Mouse (Mus musculus) layer of hippocampus, postnatal 36 days (tissue): ENCODE measurements around the gene Rin1. TPM values are rescaled to one million over a fixed set of nuclear protein-coding genes. Genes with fewer than 3 reads are reported as not detected.
"Not testable (repeated sequence)": the region's sequence is repeated elsewhere in the genome, so short reads cannot be mapped to it uniquely, and the experiment has no call there.

Experiments used
- DNase-seq, 2 experiments: peaks; one replicate each; pipeline ENCODE4 v3.0.0; 2022
- total RNA-seq, 2 experiments: library from RNA; stranded (reverse); gene quantifications; 2 replicates each; pipeline ENCODE4 v1.2.3; 2021

Gene Rin1
- total RNA-seq, result 100 to 1,000 TPM; 111 to 113 TPM

DNA sequence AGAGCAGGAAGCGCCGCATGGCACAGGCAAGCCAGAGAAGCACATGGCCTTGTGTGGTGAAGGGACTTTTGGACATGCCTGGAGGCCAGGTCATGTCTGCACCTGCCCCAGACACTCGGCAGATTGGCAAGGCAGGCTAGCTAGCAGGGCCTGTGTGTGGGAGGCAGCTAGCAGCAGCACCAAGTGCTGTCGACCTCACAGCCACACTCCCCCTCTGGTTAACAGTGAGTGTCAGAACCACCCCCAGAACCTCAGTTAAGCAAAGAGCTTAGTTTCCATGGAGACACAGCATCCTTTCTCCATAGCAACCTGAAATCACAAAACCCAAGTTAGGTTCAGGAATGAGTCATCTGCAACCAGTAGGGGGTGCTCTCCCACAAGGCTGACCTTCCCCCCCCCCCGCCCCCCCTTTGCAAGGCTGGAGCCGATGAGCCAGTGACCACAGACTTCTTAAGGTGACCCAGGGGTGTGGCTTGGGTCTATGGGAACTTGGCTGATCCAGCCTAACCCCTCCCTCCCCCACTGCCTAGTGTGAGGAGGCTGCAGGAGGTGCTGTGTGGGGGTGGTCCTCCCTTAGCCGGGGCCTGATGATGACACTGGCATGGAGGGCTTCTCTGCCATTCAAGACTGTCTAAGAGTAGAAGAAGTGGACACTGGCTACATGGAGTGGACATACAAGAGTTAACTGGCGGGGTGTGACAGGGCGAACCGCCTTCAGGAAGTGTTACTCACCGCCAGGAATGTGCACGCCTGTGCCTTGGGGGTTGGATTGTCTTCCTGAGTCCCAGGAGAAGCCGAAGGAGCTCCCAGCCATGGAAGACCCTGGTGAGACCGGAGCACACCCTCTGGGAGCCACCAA is at the start of gene Rin1:
Gene Rin1 (plus strand): TSS at position 435 of the 859 bp plus-strand sequence.
- DNase-seq, result peak; percentile 72 to 73

DNA sequence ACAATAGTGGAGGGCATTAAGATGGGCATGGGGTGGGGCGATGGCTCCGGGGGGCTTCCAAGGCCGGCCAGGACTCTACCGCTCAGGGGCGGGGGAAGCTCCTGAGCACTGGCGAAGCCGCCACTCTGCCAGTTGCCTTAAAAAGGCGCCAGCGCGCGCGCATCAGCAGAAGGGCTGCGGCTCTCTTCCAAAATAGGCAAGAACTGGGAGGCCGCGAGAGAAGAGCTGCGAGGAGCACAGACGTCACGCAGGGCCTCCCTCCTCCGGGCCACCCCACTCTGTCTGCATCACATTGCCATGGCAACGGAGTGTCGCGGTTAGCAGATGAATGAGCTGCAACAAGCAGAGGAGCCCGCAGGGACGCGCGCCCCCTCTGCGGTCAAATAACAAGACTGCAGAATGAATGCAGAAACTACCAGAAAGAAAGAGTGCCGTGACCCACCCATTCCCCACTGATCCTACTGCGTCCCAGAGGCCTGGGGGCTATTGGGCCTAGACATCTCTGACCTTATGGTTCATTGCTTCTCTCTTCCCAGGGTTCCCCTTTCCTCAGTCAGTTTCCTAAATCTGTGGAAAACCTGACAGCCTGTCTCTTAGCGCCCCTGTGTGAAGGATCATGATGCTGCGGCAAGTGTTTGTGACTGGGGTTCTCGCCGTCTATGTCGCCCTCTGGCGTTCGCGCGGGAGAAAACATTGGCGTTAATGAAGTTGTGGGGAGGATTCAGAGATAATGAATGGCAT is 48.4 kb upstream of the Rin1 start:
- DNase-seq, result peak; percentile 93 to 95

DNA sequence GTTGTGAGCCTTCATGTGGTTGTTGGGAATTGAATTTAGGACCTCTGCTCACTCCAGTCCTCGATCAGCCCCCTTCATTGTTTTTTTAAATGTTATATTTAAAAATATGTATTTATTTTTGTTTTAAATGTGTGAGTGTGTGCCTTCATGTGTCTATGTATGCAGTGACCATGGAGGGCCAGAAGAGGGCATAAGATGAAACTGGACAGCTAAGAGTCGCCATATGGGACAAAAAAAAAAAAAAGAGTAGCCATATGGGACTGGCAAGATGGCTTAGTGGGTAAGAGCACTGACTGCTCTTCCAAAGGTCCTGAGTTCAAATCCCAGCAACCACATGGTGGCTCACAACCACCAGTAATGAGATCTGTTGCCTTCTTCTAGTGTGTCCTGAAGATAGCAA is 46.6 kb upstream of the Rin1 start:
- not testable (repeated sequence) for DNase-seq

DNA sequence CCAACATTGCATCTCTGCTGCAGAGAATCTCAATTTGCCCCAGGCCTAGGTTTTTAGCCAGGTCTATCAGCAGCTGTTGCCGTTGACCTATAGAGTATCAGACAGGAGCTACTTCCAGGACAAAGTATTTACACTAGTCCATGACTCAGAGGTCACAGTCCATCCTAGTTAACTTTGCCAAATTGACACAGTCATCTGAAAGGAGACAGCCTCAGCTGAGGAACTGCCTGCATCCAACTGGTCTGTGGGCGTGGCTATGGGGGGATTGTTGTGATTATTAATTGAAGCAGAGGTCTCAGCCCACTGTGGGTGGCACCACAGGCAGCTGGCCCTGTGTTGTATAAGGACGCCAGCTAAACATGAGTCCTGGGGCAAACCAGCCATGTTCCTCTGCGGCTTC is 45.4 kb upstream of the Rin1 start:
- no peak for DNase-seq

DNA sequence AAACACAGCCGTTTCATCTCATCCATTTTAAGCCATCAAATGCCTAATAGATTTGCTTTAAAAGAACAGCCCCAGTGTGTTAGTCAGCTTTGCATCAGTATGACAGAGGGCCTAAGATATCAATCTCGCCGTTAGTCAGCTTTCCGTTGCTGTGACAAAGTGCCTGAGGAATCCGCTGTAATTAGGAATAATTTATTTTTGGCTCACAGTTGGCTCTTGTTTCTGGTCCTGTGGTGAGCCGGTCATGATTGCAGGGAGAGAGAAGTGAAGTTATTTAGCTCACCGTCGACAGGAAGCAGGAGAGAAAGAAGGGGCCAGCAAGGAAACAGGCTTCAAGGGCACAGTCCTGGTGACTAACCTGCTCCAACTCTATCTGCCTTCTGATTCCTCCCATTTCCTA is 37.1 kb upstream of the Rin1 start:
- DNase-seq, result no peak

DNA sequence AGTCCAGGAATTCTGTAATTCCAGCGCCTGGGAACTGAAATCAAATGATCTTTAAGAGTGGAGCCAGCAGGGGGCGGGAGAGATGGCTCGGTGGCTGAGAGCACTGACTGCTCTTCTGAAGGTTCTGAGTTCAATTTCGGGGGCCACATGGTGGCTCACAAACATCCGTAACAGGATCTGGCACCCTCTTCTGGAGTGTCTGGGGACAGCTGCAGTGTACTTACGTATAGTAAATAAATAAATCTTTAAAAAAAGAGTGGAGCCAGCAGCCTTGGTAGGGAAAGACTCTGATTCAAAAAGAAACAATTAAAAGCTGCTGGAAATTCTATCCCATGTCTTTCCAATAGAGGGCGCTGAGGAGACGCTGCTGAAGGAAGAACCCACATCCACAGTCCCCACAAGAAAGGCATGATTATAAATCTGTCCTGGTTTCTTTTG is 35.3 kb upstream of the Rin1 start:
- no peak for DNase-seq

DNA sequence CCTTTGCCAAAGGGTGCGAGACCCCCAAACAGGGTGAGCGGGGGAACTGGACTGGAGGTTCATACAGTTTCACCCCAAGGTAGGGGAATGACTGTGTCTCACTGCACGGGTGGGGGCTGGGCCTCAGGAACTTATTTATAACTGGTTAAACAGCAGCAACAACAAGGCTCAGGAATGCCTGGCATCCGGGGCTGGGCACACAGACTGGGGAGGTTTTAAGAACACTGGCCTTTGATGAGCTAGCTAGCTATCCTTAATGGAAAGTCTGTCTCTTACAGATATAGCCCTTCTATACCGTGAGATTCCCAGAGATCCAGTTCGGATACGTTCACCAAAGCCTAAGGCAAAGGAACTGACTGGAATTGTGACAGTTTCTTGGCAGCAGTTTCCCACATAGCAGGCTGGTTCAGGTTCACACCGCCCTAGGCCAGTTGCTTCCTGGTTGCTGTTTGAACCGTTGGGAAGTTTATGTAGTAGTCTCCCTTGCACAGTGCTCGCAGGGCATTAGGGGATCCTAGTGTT is 34.0 kb upstream of the Rin1 start:
- no peak for DNase-seq

DNA sequence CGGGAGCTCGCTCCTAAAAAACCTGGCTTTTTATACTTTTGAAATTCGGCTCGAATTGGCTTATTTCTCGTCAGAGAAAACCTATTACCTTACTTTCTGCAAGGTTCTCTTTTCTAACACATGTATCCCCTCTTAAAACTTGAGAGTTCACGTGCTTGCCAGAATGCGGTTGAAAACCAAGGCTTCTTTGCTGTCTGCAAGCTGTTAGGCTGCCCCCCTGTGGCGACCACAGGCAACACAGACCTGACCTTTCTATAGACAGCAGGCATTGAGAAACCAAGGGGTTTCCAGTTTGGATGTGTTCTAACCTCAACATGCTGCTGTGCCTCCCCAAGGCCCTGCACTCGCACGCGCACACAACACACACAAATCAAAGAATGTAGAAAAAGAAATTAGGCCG is 33.5 kb upstream of the Rin1 start:
- no peak for DNase-seq

DNA sequence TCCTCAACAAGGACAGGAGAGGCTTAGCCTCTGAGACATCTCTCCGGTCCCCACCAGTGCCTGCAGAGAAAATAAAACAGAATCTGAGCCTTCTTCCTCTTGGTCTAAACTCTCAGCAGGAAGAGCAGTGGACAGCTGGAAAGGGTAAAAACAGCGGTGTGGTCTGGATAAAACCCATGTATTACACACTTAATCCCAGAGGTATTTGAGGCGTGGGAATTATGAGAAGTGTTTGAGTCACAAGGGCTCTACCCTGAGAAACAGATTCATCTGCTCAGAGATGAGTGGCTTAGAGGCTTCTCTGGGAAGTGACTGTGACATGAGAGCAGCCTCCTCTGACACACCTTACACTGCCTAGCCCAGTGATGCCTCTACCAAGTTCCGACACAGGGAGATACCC is 32.7 kb upstream of the Rin1 start:
- DNase-seq, result no peak

DNA sequence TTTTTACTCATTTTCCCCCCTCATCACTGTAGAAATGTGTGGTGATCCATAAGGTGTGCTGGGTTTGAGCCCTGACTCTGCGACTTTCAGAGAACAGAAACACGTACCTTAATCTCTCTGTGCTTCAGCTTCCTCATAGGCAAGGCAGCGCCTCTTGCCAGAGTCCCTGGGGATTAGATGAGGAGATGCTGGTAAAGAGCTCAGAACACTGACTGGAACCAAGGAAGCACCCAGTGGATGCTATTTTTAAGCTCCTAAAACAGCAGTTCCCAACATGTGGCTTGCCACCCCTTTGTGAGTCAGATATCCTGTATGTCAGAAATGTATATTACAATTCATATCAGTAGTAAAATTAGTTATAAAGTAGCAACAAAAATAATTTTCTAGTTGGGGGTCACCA is 32.1 kb upstream of the Rin1 start:
- no peak for DNase-seq

DNA sequence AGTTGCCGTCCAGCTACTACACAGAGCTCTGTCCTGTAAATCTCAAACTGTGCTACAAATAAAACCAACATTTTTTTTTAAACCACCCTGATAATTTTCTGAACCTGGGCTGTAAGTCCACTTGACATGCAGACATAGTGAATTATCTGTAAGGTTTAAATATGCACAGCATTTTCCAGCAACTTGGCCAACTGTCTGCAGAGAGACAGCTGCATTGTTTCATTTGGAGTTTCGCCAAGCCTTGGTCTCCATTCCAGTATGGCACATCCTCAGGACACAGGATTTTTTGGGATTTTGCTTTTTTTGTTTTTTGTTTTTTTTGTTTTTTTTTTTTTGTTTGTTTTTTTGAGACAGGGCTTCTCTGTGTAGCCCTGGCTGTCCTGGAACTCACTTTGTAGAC is 28.9 kb upstream of the Rin1 start:
- DNase-seq, result no peak

DNA sequence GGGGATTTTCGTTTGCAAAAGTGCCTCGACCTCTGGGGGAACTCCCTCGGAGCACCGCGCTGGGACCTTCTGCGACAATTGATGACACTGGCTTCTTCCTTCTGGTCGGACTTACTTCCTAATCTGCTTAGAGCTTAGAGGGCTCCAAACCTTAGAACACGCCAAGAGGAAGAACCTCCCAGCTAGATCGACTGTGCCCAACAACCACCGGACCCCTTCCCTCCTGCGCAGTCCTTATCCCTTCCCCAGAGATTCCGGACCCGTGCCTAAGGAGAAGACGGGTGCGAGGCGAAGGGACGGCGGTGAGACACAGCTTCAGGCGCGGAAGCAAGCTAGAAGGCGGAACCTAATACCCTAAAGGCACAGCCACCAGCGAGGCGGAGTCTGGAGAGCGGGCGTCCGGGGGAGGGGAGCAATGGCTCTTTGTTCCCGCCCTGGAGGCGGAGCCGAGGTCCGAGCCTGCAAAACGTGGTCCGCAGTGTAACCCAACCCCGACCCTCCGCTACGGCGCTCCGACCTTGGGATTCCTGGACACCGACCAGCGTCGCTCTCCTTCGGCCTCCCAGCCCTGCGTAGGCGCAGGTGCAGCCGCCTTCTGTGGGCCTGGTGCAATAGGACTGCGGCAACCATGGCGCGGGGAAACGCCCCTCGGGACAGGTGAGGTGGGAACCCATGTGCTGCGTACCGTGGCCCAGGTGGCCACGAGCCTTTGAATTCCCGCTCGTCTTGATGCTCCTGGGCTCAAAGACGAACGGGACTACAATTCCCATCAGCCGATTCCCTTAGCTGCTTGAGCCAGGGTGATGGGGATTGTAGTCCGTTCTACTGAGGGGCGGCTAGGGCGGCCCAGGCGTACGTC is 26.4 kb upstream of the Rin1 start, which contains the start of gene Slc29a2:
Gene Slc29a2 (plus strand): TSS at position 240 of the 859 bp plus-strand sequence.
- DNase-seq, result peak; percentile 89

DNA sequence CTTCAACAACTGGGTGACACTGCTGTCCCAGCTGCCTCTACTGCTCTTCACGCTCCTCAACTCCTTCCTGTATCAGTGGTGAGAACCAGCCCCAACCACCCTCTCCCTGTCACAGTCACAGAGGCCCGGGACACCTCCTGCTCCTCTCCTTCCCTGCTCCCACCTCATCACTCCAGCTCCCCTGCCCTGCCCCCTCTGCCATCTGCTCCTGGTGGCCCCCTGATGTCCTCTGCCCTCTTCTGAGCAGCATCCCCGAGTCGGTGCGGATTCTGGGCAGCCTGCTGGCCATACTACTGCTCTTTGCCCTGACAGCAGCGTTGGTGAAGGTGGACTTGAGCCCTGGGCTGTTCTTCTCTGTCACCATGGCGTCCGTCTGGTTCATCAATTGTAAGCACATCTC is 24.2 kb upstream of the Rin1 start:
- no peak for DNase-seq

DNA sequence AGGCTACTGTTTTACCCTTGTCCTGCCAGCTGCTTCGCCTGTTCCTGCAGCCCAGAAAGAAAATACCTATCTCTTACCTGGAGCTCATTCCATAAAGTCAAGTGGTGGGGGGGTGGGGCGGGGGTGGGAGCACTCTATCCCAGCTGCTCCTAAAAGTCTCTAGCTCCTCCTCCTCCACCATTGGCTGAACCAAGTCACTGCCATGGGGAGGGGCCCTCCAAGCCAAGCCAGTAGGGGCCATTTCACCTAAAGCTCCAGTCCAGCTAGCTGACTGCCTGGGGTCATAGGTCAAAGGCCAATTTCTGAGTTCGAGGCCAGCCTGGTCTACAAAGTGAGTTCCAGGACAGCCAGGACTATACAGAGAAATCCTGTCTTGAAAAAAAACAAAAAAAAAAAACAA is 17.6 kb upstream of the Rin1 start:
- DNase-seq, result no peak

DNA sequence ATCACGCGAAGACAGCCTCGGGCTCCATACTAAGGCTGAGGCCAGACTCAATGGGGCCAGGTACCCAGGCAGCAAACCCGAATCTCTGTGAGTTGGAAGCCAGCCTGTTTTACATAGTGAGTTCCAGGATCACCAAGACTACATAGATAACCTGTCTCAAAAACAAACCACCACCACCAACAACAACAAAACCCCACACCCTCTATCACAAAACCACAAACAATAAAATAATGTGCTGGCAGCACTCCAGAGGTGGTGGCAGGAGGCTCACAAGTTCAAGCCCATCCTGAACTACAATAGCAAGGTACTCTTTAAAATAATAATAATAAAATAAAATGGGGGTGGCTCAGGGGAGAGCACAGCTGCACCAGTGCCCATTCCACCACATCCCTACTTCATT is 13.7 kb upstream of the Rin1 start:
- DNase-seq, result no peak

DNA sequence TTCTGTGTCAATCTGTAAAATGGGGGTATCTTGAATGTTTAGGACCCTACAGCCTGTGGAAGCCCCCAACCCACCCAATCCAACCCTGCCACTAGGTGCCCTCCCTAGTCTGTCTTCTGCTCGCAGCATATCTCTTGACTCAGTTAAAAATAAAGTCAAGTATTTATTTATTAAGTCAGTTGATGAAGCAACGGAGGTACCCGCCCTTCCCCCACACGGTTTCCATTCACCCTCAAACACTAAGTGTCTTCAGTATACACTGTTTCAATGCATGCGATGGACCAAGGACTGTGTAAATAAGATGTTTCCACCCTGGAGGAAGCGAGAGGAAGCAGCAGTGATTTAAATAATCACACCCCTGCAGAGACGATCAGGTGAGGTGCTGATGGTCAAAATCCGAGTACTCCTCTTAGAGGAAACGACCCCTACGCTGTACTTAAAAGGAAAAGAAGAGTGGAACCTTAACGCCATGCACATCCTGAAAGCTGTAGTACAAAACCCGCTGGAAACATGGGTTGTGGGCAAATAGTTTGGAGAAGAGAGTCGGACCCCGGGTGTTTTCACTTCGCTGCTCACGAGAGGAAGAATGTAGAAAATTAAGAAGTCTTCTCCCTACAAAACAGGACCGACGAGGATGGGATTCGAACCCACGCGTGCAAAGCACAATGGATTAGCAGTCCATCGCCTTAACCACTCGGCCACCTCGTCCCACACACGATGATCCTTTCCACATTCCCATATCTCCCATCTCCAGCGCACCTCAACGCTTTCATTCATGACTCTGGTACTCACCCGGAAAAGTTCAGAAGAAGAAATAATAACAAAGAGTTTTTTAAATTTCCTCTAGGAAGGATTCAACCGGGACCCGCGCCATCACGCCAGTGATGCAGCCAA is 12.4 kb upstream of the Rin1 start:
- DNase-seq, result peak; percentile 85 to 89

DNA sequence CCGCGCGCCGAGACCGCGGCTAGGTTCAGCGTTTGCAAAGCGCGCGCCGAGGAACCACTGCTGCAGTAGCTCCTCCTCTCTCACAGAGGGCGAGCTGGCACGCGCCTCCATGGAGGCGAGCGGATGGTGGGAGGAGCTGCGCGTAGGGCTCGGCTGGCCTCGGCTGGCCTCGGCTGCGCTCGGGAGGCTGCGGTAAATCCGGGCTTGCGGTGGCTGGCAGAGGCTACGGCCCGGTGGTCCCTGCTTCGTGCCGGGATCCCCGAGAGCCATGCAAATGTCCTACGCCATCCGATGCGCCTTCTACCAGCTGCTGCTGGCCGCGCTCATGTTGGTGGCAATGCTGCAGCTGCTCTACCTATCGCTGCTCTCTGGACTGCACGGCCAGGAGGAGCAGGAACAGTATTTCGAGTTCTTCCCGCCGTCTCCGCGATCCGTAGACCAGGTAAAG is 11.5 kb upstream of the Rin1 start, which contains the start of the genes B4gat1 and AC124502.3:
Gene B4gat1 (plus strand): TSS at position 118 of the 448 bp plus-strand sequence.
Gene AC124502.3 (plus strand): TSS at position 183 of the 448 bp plus-strand sequence.
- peak; percentile 90 for DNase-seq

DNA sequence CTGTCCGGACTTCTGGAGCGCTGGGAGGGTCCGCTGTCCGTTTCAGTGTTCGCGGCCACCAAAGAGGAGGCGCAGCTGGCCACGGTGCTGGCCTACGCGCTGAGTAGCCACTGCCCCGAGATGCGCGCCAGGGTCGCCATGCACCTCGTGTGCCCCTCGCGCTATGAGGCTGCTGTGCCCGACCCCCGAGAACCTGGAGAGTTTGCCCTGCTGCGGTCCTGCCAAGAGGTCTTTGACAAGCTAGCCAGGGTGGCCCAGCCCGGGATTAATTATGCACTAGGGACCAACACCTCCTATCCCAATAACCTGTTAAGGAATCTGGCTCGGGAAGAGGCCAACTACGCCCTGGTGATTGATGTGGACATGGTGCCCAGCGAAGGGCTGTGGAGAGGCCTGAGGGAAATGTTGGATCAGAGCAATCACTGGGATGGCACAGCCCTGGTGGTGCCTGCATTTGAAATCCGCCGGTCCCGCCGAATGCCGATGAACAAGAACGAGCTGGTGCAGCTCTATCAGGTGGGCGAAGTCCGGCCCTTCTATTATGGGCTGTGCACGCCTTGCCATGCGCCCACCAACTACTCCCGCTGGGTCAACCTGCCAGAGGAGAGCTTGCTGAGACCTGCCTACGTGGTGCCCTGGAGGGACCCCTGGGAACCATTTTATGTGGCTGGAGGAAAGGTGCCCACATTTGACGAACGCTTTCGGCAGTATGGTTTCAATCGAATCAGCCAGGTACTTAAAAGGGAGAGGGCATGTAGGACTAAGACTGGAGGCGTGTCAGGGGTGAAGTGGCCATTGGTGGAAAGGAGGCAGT is 10.8 kb upstream of the Rin1 start:
- DNase-seq, result no peak

DNA sequence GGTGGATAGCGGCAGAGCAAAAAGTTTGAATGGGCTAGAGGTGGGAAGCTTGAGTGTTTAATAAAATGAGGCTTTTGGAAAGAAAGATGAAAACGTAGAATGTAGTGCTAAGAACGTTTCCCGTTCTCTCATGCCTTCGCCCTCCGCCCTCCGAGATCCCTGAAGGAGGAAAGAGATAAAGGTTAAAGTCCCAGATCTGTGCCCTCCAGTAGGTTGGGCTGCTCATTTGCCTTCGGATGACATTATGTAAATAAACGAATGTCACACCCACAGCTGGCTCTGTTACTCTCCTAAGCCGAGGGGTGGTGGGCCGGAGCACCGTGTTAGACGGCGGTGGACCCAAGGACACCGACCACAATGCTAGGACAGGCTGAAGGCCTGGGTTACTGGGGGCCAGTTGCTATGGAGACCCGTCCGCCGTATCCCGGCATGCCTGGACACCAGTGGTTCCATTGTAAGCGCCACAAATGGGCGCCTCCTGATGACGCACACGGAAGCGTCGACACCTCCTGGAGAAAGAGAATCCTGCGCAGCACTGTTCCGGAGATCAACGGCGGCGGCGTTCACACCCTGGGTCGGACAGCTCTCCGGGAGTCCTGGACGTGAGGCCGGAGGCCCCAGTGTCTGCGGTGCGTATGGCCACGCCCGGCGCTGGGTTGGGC is 9.3 kb upstream of the Rin1 start, which contains the start of gene Brms1:
Gene Brms1 (plus strand): TSS at position 493 of the 662 bp plus-strand sequence.
- peak; percentile 91 for DNase-seq
